Mouse (Mus musculus) lung, postnatal 0 days (tissue): ENCODE data around the gene Dennd2c.

ENCODE experiments used
- CTCF ChIP-seq: IDR thresholded peaks from 2 replicates; pipeline ENCODE4 v1.5.1; 2016; ENCODE audit warnings: antibody characterized with exemption, mild to moderate bottlenecking
- EP300 ChIP-seq: IDR thresholded peaks from 2 replicates; pipeline ENCODE4 v1.6.1; 2016; ENCODE audit warnings: antibody characterized with exemption, mild to moderate bottlenecking, control low read depth

GRCm38 (mm10) chr3:103193186-103193585, 90.8 kb downstream of the Dennd2c start:
- no peak for TF ChIP-seq CTCF
- TF ChIP-seq EP300: no peak
